Mouse (Mus musculus) MEL (cell line): ENCODE measurements at regions not wholly inside any gene's neighbourhood (a gene's known extent, or its start where the extent isn't known, plus 50 kb on each side); places are given as distances from the start of the nearest gene placed in this dataset.

Source experiments
- BHLHE40 ChIP-seq: IDR thresholded peaks from 2 replicates; pipeline ENCODE4 v1.6.1; 2012; ENCODE audit warnings: low read depth, mild to moderate bottlenecking, inconsistent platforms, low read length, improper control_type of control experiment, borderline replicate concordance
- CTCF ChIP-seq, 3 experiments: IDR thresholded peaks in 2 of 3; conservative IDR thresholded peaks in 1 of 3; 2 replicates each; pipeline ENCODE4 v1.5.1; 2011 to 2012; ENCODE audit warnings: low read length in 3 of 3, low read depth in 2 of 3, mild to moderate bottlenecking in 2 of 3, improper control_type of control experiment in 1 of 3, inconsistent platforms in 1 of 3, mixed read lengths in 1 of 3, moderate library complexity in 1 of 3; ENCODE audit not compliant: control insufficient read depth in 1 of 3, insufficient read depth in 1 of 3, poor library complexity in 1 of 3, severe bottlenecking in 1 of 3
- E2F4 ChIP-seq: IDR thresholded peaks from 2 replicates; pipeline ENCODE4 v1.6.1; 2011; ENCODE audit warnings: low read depth, low read length, improper control_type of control experiment, borderline replicate concordance
- ELF1 ChIP-seq: IDR thresholded peaks from 2 replicates; pipeline ENCODE4 v1.6.1; 2014; ENCODE audit warnings: low read depth, mild to moderate bottlenecking, inconsistent platforms, low read length, improper control_type of control experiment, moderate library complexity
- EP300 ChIP-seq, 2 experiments: IDR thresholded peaks; 2 replicates each; pipeline ENCODE4 v1.6.1; 2011; ENCODE audit warnings: improper control_type of control experiment in 2 of 2, low read length in 2 of 2, low read depth in 1 of 2, mild to moderate bottlenecking in 1 of 2
- MAFK ChIP-seq: IDR thresholded peaks from 2 replicates; pipeline ENCODE4 v1.6.1; 2011; ENCODE audit warnings: low read depth, mild to moderate bottlenecking, low read length, improper control_type of control experiment, borderline replicate concordance
- MEF2A ChIP-seq: IDR thresholded peaks from 2 replicates; pipeline ENCODE4 v1.6.1; 2014; ENCODE audit warnings: low read depth, mild to moderate bottlenecking, inconsistent platforms, low read length, improper control_type of control experiment; ENCODE audit not compliant: poor library complexity, insufficient replicate concordance, severe bottlenecking; ENCODE audit errors: extremely low read depth
- MYC ChIP-seq: IDR thresholded peaks from 2 replicates; pipeline ENCODE4 v1.6.1; 2011; ENCODE audit warnings: low read depth, mild to moderate bottlenecking, low read length, improper control_type of control experiment, moderate library complexity
- POLR2A ChIP-seq, 2 experiments: IDR thresholded peaks; 2 replicates each; pipeline ENCODE4 v1.6.1; 2011 to 2012; ENCODE audit warnings: low read length in 2 of 2, mild to moderate bottlenecking in 2 of 2, control low read depth in 1 of 2, improper control_type of control experiment in 1 of 2, low read depth in 1 of 2, moderate library complexity in 1 of 2; ENCODE audit not compliant: control insufficient read depth in 1 of 2, insufficient read depth in 1 of 2, poor library complexity in 1 of 2
- POLR2AphosphoS2 ChIP-seq: IDR thresholded peaks from 2 replicates; pipeline ENCODE4 v1.6.1; 2011; ENCODE audit warnings: low read length, improper control_type of control experiment
- RAD21 ChIP-seq: IDR thresholded peaks from 2 replicates; pipeline ENCODE4 v1.6.1; 2011; ENCODE audit warnings: mild to moderate bottlenecking, low read depth, low read length, improper control_type of control experiment
- TBP ChIP-seq: IDR thresholded peaks from 2 replicates; pipeline ENCODE4 v1.8.0; 2011; ENCODE audit warnings: low read depth, low read length, improper control_type of control experiment
- ZKSCAN1 ChIP-seq: IDR thresholded peaks from 2 replicates; pipeline ENCODE4 v1.6.1; 2012; ENCODE audit warnings: low read depth, mild to moderate bottlenecking, inconsistent platforms, low read length, improper control_type of control experiment, moderate library complexity

GRCm38 (mm10) chr1:138689234-138689633, 69.3 kb upstream of the Nek7 start:
- no peak for TF ChIP-seq POLR2A (IDR thresholded peaks at IDR 0.05; ENCODE audit: control insufficient read depth in 1 of 2, insufficient read depth in 1 of 2, low read depth in 1 of 2, low read length in 2 of 2, poor library complexity in 1 of 2)
- TF ChIP-seq CTCF (IDR thresholded peaks at IDR 0.05 in 2 of 3, conservative IDR thresholded peaks at IDR 0.05 in 1 of 3; ENCODE audit: control insufficient read depth in 1 of 3, insufficient read depth in 1 of 3, low read depth in 2 of 3, low read length in 3 of 3, poor library complexity in 1 of 3, severe bottlenecking in 1 of 3): no peak
- TF ChIP-seq MEF2A: no peak
- TF ChIP-seq E2F4: no peak
- no peak for TF ChIP-seq TBP
- no peak for TF ChIP-seq MYC
- no peak for TF ChIP-seq EP300 (IDR thresholded peaks at IDR 0.05; ENCODE audit: low read depth in 1 of 2, low read length in 2 of 2)
- no peak for TF ChIP-seq MAFK
- no peak for TF ChIP-seq ZKSCAN1
- no peak for TF ChIP-seq RAD21
- TF ChIP-seq BHLHE40: no peak
- TF ChIP-seq POLR2AphosphoS2: no peak
- no peak for TF ChIP-seq ELF1
